ENCODE assay signal across 9 mouse cellular contexts in genomic region chr4:63459141-63459789, GRCm38 (mm10). TPM values are rescaled to one million over a fixed set of nuclear protein-coding genes. Genes with fewer than 3 reads are reported as not detected.
DNase-seq lines count a peak whose midpoint lies in the region; ATAC-seq and TF ChIP-seq lines count a peak whose summit lies in the region.
"Had no signal": no experiment of that assay in that cellular context is flagged by ENCODE, and none has a peak within 500 bp of the region (broad histone marks: within the 10 kb centered on the region; RNA-seq: fewer than 3 reads in every experiment).

No protein-coding gene starts in this region.

- 0 out of 2 replicates have a peak overlapping the region, but pooled peaks have one; percentile 20 for H3K4me2 ChIP-seq in lung, embryonic 14.5 days
- H3K4me2 ChIP-seq in embryonic facial prominence, embryonic 12.5 days (replicated peaks), result peak overlapping the region; percentile 12; the same call in 1 of the 2 replicates
- no peak overlapping the region for H3K4me2 ChIP-seq in intestine, embryonic 15.5 days (replicated peaks)
- H3K4me2 ChIP-seq in neural tube, embryonic 15.5 days, result peak overlapping the region; percentile 29
- H3K4me2 ChIP-seq in kidney, embryonic 16.5 days (replicated peaks; ENCODE audit: low read depth, low read length), result no peak overlapping the region

- H3K9ac ChIP-seq in lung, embryonic 14.5 days, result no peak overlapping the region
- H3K9ac ChIP-seq in embryonic facial prominence, embryonic 12.5 days, result no peak overlapping the region
- H3K9ac ChIP-seq in intestine, embryonic 15.5 days, result no peak overlapping the region
- no peak overlapping the region for H3K9ac ChIP-seq in neural tube, embryonic 15.5 days (replicated peaks)
- H3K9ac ChIP-seq in kidney, embryonic 16.5 days (replicated peaks; ENCODE audit: low read length), result no peak overlapping the region

- peak; percentile 39 for ATAC-seq in lung, embryonic 14.5 days (ENCODE audit: insufficient read depth)
- no peak for ATAC-seq in embryonic facial prominence, embryonic 12.5 days (ENCODE audit: insufficient number of reproducible peaks, insufficient read depth, low FRiP score, low TSS enrichment)
- peak; percentile 46; the same call in 1 of the 2 replicates for ATAC-seq in intestine, embryonic 15.5 days
- peak; percentile 49; the same call in 1 of the 2 replicates for ATAC-seq in neural tube, embryonic 15.5 days (ENCODE audit: low FRiP score)
- no peak for ATAC-seq in inflammation-experienced regulatory T-cells, adult 6 months
- no peak for ATAC-seq in kidney, embryonic 16.5 days (ENCODE audit: low FRiP score, low TSS enrichment)

- no peak for TF ChIP-seq CTCF in lung, embryonic 14.5 days (IDR thresholded peaks at IDR 0.05; ENCODE audit: low read depth)
- TF ChIP-seq CTCF in thymus, adult 2 months (IDR thresholded peaks at IDR 0.05; ENCODE audit: borderline replicate concordance, control insufficient read depth, extremely low read depth, insufficient read depth, low read length, poor library complexity), result no peak

- no peaks in the 10 kb centered on the region for H3K36me3 ChIP-seq in lung, embryonic 14.5 days (ENCODE audit: insufficient read depth)
- 0 out of 2 replicates have a peak, but pooled peaks cover 3% of the 10 kb centered on the region for H3K36me3 ChIP-seq in embryonic facial prominence, embryonic 12.5 days
- H3K36me3 ChIP-seq in intestine, embryonic 15.5 days, result no peaks in the 10 kb centered on the region
- no peaks in the 10 kb centered on the region for H3K36me3 ChIP-seq in neural tube, embryonic 15.5 days
- H3K36me3 ChIP-seq in kidney, embryonic 16.5 days (ENCODE audit: insufficient read depth, low read length), result no peaks in the 10 kb centered on the region
- H3K36me3 ChIP-seq in thymus, adult 2 months (ENCODE audit: control insufficient read depth, insufficient read depth, low read length), result peaks cover 8% of the 10 kb centered on the region; the same call in 1 of the 2 replicates

- H3K9me3 ChIP-seq in lung, embryonic 14.5 days (ENCODE audit: low read depth, low read length), result no peaks in the 10 kb centered on the region
- no peaks in the 10 kb centered on the region for H3K9me3 ChIP-seq in embryonic facial prominence, embryonic 12.5 days
- H3K9me3 ChIP-seq in intestine, embryonic 15.5 days, result no peaks in the 10 kb centered on the region
- H3K9me3 ChIP-seq in neural tube, embryonic 15.5 days (replicated peaks), result no peaks in the 10 kb centered on the region
- H3K9me3 ChIP-seq in kidney, embryonic 16.5 days (ENCODE audit: low read length), result no peaks in the 10 kb centered on the region

- no peak overlapping the region for H3K27ac ChIP-seq in lung, embryonic 14.5 days (ENCODE audit: low read depth)
- H3K27ac ChIP-seq in embryonic facial prominence, embryonic 12.5 days, result peak overlapping the region; percentile 30; the same call in 1 of the 2 replicates
- no peak overlapping the region for H3K27ac ChIP-seq in intestine, embryonic 15.5 days
- H3K27ac ChIP-seq in neural tube, embryonic 15.5 days (replicated peaks), result peak overlapping the region; percentile 43; the same call in 1 of the 2 replicates
- H3K27ac ChIP-seq in kidney, embryonic 16.5 days (ENCODE audit: low read length), result no peak overlapping the region
- no peak overlapping the region for H3K27ac ChIP-seq in thymus, adult 2 months (ENCODE audit: control insufficient read depth, insufficient read depth, low read length)

- H3K4me1 ChIP-seq in lung, embryonic 14.5 days (ENCODE audit: insufficient read depth), result peaks cover 5% of the 10 kb centered on the region; the same call in 1 of the 2 replicates
- H3K4me1 ChIP-seq in embryonic facial prominence, embryonic 12.5 days, result peaks cover 30% of the 10 kb centered on the region
- H3K4me1 ChIP-seq in intestine, embryonic 15.5 days (replicated peaks), result 0 out of 2 replicates have a peak, but pooled peaks cover 9% of the 10 kb centered on the region
- peaks cover 21% of the 10 kb centered on the region for H3K4me1 ChIP-seq in neural tube, embryonic 15.5 days
- H3K4me1 ChIP-seq in kidney, embryonic 16.5 days (ENCODE audit: insufficient read depth, low read length), result no peaks in the 10 kb centered on the region
- H3K4me1 ChIP-seq in thymus, adult 2 months (replicated peaks; ENCODE audit: control insufficient read depth, insufficient read depth, low read length), result 0 out of 2 replicates have a peak, but pooled peaks cover 3% of the 10 kb centered on the region

- 40% methylated on average over 16 of the region's 16 CpGs for WGBS in lung, embryonic 14.5 days
- WGBS in embryonic facial prominence, embryonic 12.5 days, result 18% methylated on average over 16 of the region's 16 CpGs
- 49% methylated on average over 16 of the region's 16 CpGs for WGBS in intestine, embryonic 15.5 days
- 13% methylated on average over 16 of the region's 16 CpGs for WGBS in neural tube, embryonic 15.5 days
- 61% methylated on average over 16 of the region's 16 CpGs for WGBS in kidney, embryonic 16.5 days
- 92% methylated on average over 16 of the region's 16 CpGs for WGBS in thymus, adult 2 months

- peak; percentile 54 for DNase-seq in lung, embryonic 14.5 days
- DNase-seq in lung, postnatal 14 days, result no peak
- DNase-seq in thymus, adult 2 months, result no peak
- DNase-seq: kidney, postnatal 36 days had no signal

- no peak overlapping the region for H3K4me3 ChIP-seq in lung, embryonic 14.5 days (ENCODE audit: low read depth, low read length)
- H3K4me3 ChIP-seq in embryonic facial prominence, embryonic 12.5 days, result no peak overlapping the region
- H3K4me3 ChIP-seq in intestine, embryonic 15.5 days (replicated peaks), result no peak overlapping the region
- no peak overlapping the region for H3K4me3 ChIP-seq in neural tube, embryonic 15.5 days (replicated peaks)
- no peak overlapping the region for H3K4me3 ChIP-seq in kidney, embryonic 16.5 days (ENCODE audit: low read length)
- no peak overlapping the region for H3K4me3 ChIP-seq in thymus, adult 2 months (ENCODE audit: control insufficient read depth, insufficient read depth, low read length)

- H3K27me3 ChIP-seq in lung, embryonic 14.5 days (ENCODE audit: insufficient read depth, low read length), result no peaks in the 10 kb centered on the region
- H3K27me3 ChIP-seq in embryonic facial prominence, embryonic 12.5 days, result no peaks in the 10 kb centered on the region
- H3K27me3 ChIP-seq in intestine, embryonic 15.5 days (replicated peaks), result no peaks in the 10 kb centered on the region
- H3K27me3 ChIP-seq in neural tube, embryonic 15.5 days (replicated peaks), result no peaks in the 10 kb centered on the region; the same call in 1 of the 2 replicates
- no peaks in the 10 kb centered on the region for H3K27me3 ChIP-seq in kidney, embryonic 16.5 days (ENCODE audit: insufficient read depth, low read length)
- no peaks in the 10 kb centered on the region for H3K27me3 ChIP-seq in thymus, adult 2 months (ENCODE audit: control insufficient read depth, insufficient read depth, low read length)

- TF ChIP-seq POLR2A in thymus, adult 2 months (IDR thresholded peaks at IDR 0.05; ENCODE audit: control insufficient read depth, extremely low read depth, insufficient read depth, low read length, poor library complexity), result no peak

RNA-seq across cellular contexts. Expression of gene Whrn, which starts 36.5 kb away (rescaled TPM):
- polyA plus RNA-seq in lung, embryonic 14.5 days (2014; fragmentation: Nextera tagmentation; extraction: Ambion mirVana), result 4.5 and 4.7 TPM in 2 replicates
- 7.1 and 8.6 TPM in 2 replicates for polyA plus RNA-seq in embryonic facial prominence, embryonic 12.5 days (2016; fragmentation: Nextera tagmentation; extraction: Ambion mirVana)
- polyA plus RNA-seq in intestine, embryonic 15.5 days (2015; fragmentation: Nextera tagmentation; extraction: Ambion mirVana), result 4.0 and 4.6 TPM in 2 replicates
- 5.5 and 5.6 TPM in 2 replicates for polyA plus RNA-seq in neural tube, embryonic 15.5 days (2015; fragmentation: Nextera tagmentation; extraction: Ambion mirVana)
- 1 to 10 TPM in 2 of 3 experiments, under 1 TPM in 1; 0.75 to 4.4 (median 3.9) TPM for polyA plus RNA-seq in inflammation-experienced regulatory T-cells, adult 6 months (2017; shearing (Covaris generic))
- polyA plus RNA-seq in kidney, embryonic 16.5 days (2015; fragmentation: Nextera tagmentation; extraction: Ambion mirVana), result 4.8 and 5.6 TPM in 2 replicates
- polyA plus RNA-seq in thymus, adult 2 months (2012; rRNA removed), result 132 and 204 TPM in 2 replicates

RNA-seq across cellular contexts. Expression of gene Akna, which starts 56.1 kb away (rescaled TPM):
- polyA plus RNA-seq in lung, embryonic 14.5 days (2014; fragmentation: Nextera tagmentation; extraction: Ambion mirVana), result 11.2 and 12.6 TPM in 2 replicates
- 11.6 and 12.4 TPM in 2 replicates for polyA plus RNA-seq in embryonic facial prominence, embryonic 12.5 days (2016; fragmentation: Nextera tagmentation; extraction: Ambion mirVana)
- polyA plus RNA-seq in intestine, embryonic 15.5 days (2015; fragmentation: Nextera tagmentation; extraction: Ambion mirVana), result 5.6 and 6.5 TPM in 2 replicates
- 3.1 and 7.3 TPM in 2 replicates for polyA plus RNA-seq in neural tube, embryonic 15.5 days (2015; fragmentation: Nextera tagmentation; extraction: Ambion mirVana)
- polyA plus RNA-seq in inflammation-experienced regulatory T-cells, adult 6 months (2017; shearing (Covaris generic)), result 100 to 1,000 TPM in 2 of 3 experiments, 10 to 100 TPM in 1; 94.8 to 135 (median 102) TPM
- polyA plus RNA-seq in kidney, embryonic 16.5 days (2015; fragmentation: Nextera tagmentation; extraction: Ambion mirVana), result 7.1 and 9.4 TPM in 2 replicates
- polyA plus RNA-seq in thymus, adult 2 months (2012; rRNA removed), result 76.6 and 92.4 TPM in 2 replicates

Comparison
In these comparisons a context has a peak if more than half of its experiments do, and no peak if none do; other contexts are left out.
1. ATAC-seq: peak in lung, embryonic 14.5 days (single experiment), intestine, embryonic 15.5 days (single experiment) and neural tube, embryonic 15.5 days (single experiment); none in embryonic facial prominence, embryonic 12.5 days (single experiment), inflammation-experienced regulatory T-cells, adult 6 months (single experiment) and kidney, embryonic 16.5 days (single experiment).
2. H3K27ac ChIP-seq: peak in embryonic facial prominence, embryonic 12.5 days (single experiment) and neural tube, embryonic 15.5 days (single experiment); none in lung, embryonic 14.5 days (single experiment), intestine, embryonic 15.5 days (single experiment), kidney, embryonic 16.5 days (single experiment) and thymus, adult 2 months (single experiment).
3. H3K4me2 ChIP-seq: peak in lung, embryonic 14.5 days (single experiment), embryonic facial prominence, embryonic 12.5 days (single experiment) and neural tube, embryonic 15.5 days (single experiment); none in intestine, embryonic 15.5 days (single experiment) and kidney, embryonic 16.5 days (single experiment).
4. RNA of gene Whrn, which starts 36.5 kb away (polyA plus RNA-seq): 132 to 204 TPM in thymus, adult 2 months; 7.1 to 8.6 TPM in embryonic facial prominence, embryonic 12.5 days, 5.5 to 5.6 TPM in neural tube, embryonic 15.5 days, 4.8 to 5.6 TPM in kidney, embryonic 16.5 days, 4.5 to 4.7 TPM in lung, embryonic 14.5 days, 4.0 to 4.6 TPM in intestine, embryonic 15.5 days and 0.75 to 4.4 TPM in inflammation-experienced regulatory T-cells, adult 6 months; every median in the first group is over 10 times any median in the second.